Mouse (Mus musculus): ENCODE data around the gene P2ry4. TPM values are rescaled to one million over a fixed set of nuclear protein-coding genes. Genes with fewer than 3 reads are reported as not detected.

Gene P2ry4
- polyA plus RNA-seq, 1 experiment = 0.04 TPM

DNA sequence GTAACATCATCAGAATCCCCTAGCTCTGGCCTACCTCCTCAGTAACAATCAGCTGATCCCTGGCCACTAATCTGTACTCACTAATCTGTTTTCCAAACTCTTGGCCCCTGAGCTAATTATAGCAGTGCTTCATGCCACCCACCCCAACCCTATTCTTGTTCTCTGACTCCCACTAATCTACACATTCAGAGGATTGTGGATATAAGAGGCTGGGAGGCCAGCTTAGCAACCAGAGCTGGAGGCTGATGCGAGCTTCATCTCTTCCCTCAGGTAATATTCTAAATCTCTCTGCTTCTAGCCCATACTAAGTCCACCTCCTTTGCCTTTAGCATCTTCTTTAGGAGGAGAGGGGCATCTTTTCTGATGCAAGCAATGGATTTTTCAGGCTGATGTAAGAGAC, 10.6 kb upstream of the P2ry4 start, which contains the start of gene Arr3:
Arr3 (plus strand) TSS at position 184 of the 400 bp plus-strand sequence.
- peak within 1 kb of the TSS; percentile 23; the same call in 1 of the 2 replicates for H3K27ac ChIP-seq (ENCODE audit: insufficient read depth, low read length)
- no peak within 1 kb of the TSS for H3K4me3 ChIP-seq (ENCODE audit: insufficient read depth, low read length)
- TF ChIP-seq CTCF (IDR thresholded peaks at IDR 0.05; ENCODE audit: extremely low read depth, insufficient read depth, low read length) (no peak), POLR2A (IDR thresholded peaks at IDR 0.05; ENCODE audit: extremely low read depth, insufficient read depth, low read length) (no peak)
- no peaks in the 10 kb centered on the region for H3K4me1 ChIP-seq (ENCODE audit: control insufficient read depth, insufficient read depth, low read length)

DNA sequence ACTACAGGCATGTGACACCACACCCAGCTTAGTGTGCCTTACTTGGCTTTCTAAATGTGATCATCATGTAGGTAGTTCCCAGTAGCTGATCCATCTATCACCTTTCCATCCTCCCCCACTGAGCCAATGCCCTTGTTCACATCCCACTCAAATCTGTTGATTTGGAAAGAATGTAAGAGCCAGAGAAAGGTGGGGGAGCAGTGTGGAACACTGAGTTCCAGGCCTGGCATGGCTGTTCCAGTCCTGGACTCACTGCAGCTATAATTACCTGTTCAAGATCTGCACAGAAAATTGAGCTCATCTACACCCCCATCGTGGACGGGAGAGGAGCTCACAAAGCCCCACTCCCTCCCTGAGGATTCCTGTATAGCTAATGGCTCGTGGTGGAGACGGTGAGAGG, 5.1 kb upstream of the P2ry4 start:
- Histone ChIP-seq H3K27ac (ENCODE audit: insufficient read depth, low read length) (no peak overlapping the region), H3K4me1 (ENCODE audit: control insufficient read depth, insufficient read depth, low read length) (no peaks in the 10 kb centered on the region; the same call in 1 of the 2 replicates), H3K4me3 (ENCODE audit: insufficient read depth, low read length) (no peak overlapping the region)
- TF ChIP-seq CTCF (IDR thresholded peaks at IDR 0.05; ENCODE audit: extremely low read depth, insufficient read depth, low read length) (no peak), POLR2A (IDR thresholded peaks at IDR 0.05; ENCODE audit: extremely low read depth, insufficient read depth, low read length) (no peak)

DNA sequence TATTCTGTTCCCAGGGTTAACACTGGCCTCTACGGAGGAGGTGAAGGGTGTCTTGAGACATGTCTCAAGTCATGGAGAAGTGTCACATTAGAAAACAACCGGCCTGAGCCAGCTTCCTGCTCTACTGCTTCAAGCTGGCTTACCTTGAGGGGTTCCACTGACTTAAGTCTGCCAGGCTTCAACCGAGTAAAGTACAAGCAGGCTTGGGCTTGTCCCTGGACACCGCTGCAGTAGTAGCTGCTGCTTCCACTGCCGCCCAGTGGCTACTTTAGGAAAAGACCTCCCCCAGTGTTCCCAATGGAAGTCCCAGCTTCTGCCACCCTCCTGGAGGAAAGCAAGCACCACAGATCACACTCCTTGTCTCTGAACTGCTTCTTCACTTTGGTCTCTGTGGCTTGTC, 2.8 kb upstream of the P2ry4 start:
- Histone ChIP-seq H3K27ac (ENCODE audit: insufficient read depth, low read length) (no peak overlapping the region), H3K4me3 (ENCODE audit: insufficient read depth, low read length) (no peak overlapping the region), H3K4me1 (ENCODE audit: control insufficient read depth, insufficient read depth, low read length) (no peaks in the 10 kb centered on the region; the same call in 1 of the 2 replicates)
- TF ChIP-seq POLR2A (IDR thresholded peaks at IDR 0.05; ENCODE audit: extremely low read depth, insufficient read depth, low read length) (no peak), CTCF (IDR thresholded peaks at IDR 0.05; ENCODE audit: extremely low read depth, insufficient read depth, low read length) (peak; percentile 44)

DNA sequence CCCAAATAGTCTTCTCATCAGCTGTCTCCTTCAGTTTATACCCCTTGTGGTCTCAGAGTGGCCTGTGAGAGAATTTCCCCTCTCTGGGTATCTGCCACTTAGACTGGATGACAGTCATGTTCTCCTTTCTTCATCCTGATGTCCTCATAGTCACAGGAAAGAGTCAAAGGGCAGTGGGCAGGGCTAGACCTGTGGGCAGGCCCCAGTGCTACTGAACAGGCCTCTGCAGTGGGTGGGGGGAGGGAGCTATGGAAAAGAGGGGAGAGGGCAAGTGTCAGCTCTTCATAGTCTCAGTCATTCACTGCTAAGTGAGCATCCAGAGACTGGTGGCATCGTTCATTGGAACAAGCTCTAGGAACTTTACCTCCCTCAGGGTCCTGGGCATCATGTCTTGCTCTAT, 22.7 kb downstream of the P2ry4 start, which contains the start of gene Awat1:
Awat1 (plus strand) TSS at position 301 of the 400 bp plus-strand sequence.
- no peak for TF ChIP-seq POLR2A (IDR thresholded peaks at IDR 0.05; ENCODE audit: extremely low read depth, insufficient read depth, low read length)
- no peak for TF ChIP-seq CTCF (IDR thresholded peaks at IDR 0.05; ENCODE audit: extremely low read depth, insufficient read depth, low read length)
- H3K4me3 ChIP-seq (ENCODE audit: insufficient read depth, low read length) = no peak within 1 kb of the TSS
- H3K4me1 ChIP-seq (ENCODE audit: control insufficient read depth, insufficient read depth, low read length) = no peaks in the 10 kb centered on the region
- H3K27ac ChIP-seq (ENCODE audit: insufficient read depth, low read length) = no peak within 1 kb of the TSS

DNA sequence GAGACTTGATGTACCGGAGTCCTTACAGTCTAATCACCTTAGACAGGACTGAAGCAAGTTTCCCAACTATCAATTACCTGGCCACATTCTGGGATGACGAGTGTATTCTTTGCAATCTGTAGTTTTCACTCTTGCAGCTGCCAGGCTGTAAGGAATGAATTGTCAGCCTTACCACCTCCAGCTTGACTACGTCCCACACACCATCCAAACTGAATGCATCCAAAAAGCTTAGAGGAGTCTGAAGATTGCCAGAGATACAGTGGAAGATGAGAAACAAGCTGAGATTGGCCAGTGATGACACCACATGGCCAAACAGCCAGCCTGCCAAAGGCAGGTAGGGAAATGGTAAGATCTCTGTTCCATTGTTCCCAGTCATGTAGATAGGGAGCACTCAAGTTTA, 29.0 kb downstream of the P2ry4 start:
- TF ChIP-seq POLR2A (IDR thresholded peaks at IDR 0.05; ENCODE audit: extremely low read depth, insufficient read depth, low read length) = no peak
- no peak overlapping the region for H3K27ac ChIP-seq (ENCODE audit: insufficient read depth, low read length)
- no peak overlapping the region for H3K4me3 ChIP-seq (ENCODE audit: insufficient read depth, low read length)
- H3K4me1 ChIP-seq (ENCODE audit: control insufficient read depth, insufficient read depth, low read length) = peaks cover 4% of the 10 kb centered on the region; the same call in 1 of the 2 replicates

DNA sequence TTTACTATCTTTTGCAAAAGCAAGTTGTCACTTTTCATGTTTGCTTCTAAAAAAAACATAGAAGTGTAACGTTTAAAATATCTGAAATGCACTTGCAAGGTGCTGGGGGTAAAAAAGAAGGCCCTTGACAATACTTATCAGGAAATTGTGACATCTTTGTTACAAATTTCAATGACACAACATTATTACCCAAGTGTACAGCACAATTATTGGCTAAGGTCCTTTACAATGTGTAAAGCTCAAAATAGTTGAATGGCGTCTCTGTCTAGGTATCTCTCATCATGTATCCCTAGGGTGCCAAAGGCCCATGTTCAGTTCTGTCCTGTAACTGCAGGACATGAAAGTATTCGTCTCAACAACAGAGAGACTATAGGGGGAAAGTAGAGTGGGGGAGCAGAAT, 38.6 kb downstream of the P2ry4 start:
- no peak overlapping the region for H3K27ac ChIP-seq (ENCODE audit: insufficient read depth, low read length)
- no peaks in the 10 kb centered on the region for H3K4me1 ChIP-seq (ENCODE audit: control insufficient read depth, insufficient read depth, low read length)

More for the DNA sequence above, 38.6 kb downstream of the P2ry4 start:
- TF ChIP-seq POLR2A (IDR thresholded peaks at IDR 0.05; ENCODE audit: extremely low read depth, insufficient read depth, low read length) (no peak), CTCF (IDR thresholded peaks at IDR 0.05; ENCODE audit: extremely low read depth, insufficient read depth, low read length) (no peak)
- H3K4me3 ChIP-seq (ENCODE audit: insufficient read depth, low read length) = no peak overlapping the region

Other genes with a start within 250 kb of the P2ry4 start
- not detected in 2 replicates for gene Otud6a, start 165.9 kb downstream of the P2ry4 start, polyA plus RNA-seq (2012; rRNA removed)
- 0.17 and 0.31 TPM in 2 replicates for gene Awat2, start 152.2 kb downstream of the P2ry4 start, polyA plus RNA-seq (2012; rRNA removed)
- gene Igbp1, start 100.6 kb downstream of the P2ry4 start, polyA plus RNA-seq (2012; rRNA removed) = 42.9 and 46.0 TPM in 2 replicates
- gene Dgat2l6, start 70.0 kb downstream of the P2ry4 start, polyA plus RNA-seq (2012; rRNA removed) = 0.52 and 0.74 TPM in 2 replicates
- gene Awat1, start 22.6 kb downstream of the P2ry4 start, polyA plus RNA-seq (2012; rRNA removed) = not detected in 2 replicates
- 4.3 and 4.8 TPM in 2 replicates for gene Arr3, start 10.6 kb upstream of the P2ry4 start, polyA plus RNA-seq (2012; rRNA removed)
- 1.2 and 1.3 TPM in 2 replicates for gene Kif4, start 30.9 kb upstream of the P2ry4 start, polyA plus RNA-seq (2012; rRNA removed)
- gene Pdzd11, start 31.7 kb upstream of the P2ry4 start, polyA plus RNA-seq (2012; rRNA removed) = 49.3 and 55.7 TPM in 2 replicates
- 11.8 and 14.4 TPM in 2 replicates for gene Gdpd2, start 135.0 kb upstream of the P2ry4 start, polyA plus RNA-seq (2012; rRNA removed)
- 86.4 and 94.7 TPM in 2 replicates for gene Dlg3, start 172.9 kb upstream of the P2ry4 start, polyA plus RNA-seq (2012; rRNA removed)